ENCODE assay signal across 11 mouse cellular contexts in genomic region chr1:164453739-164454138, GRCm38 (mm10). TPM values are rescaled to one million over a fixed set of nuclear protein-coding genes. Genes with fewer than 3 reads are reported as not detected.
DNase-seq lines count a peak whose midpoint lies in the region; ATAC-seq lines count a peak whose summit lies in the region.
"Had no signal": no experiment of that assay in that cellular context is flagged by ENCODE, and none has a peak within 500 bp of the region (broad histone marks: within the 10 kb centered on the region; RNA-seq: fewer than 3 reads in every experiment).

No protein-coding gene starts in this region.

- no peak for DNase-seq in heart, postnatal 10 days
- DNase-seq in midbrain, embryonic 11.5 days (ENCODE audit: low spot score, missing footprints) = peak; percentile 60
- DNase-seq in midbrain, embryonic 10.5 days (ENCODE audit: low spot score) = no peak
- no peak for DNase-seq in midbrain, embryonic 14.5 days
- DNase-seq in thymus, postnatal 14 days = peak; percentile 85
- DNase-seq in lung, postnatal 36 days = no peak
- no peak for DNase-seq in MN1 (ENCODE audit: low spot score)
- DNase-seq: adrenal gland, postnatal 25 days had no signal

- H3K4me2 ChIP-seq in heart, embryonic 11.5 days = peak overlapping the region; percentile 80
- no peak overlapping the region for H3K4me2 ChIP-seq in midbrain, embryonic 11.5 days
- peak overlapping the region; percentile 61 for H3K4me2 ChIP-seq in midbrain, embryonic 14.5 days (ENCODE audit: low read length)
- H3K4me2 ChIP-seq: limb, embryonic 15.5 days had no signal

- H3K9ac ChIP-seq in heart, embryonic 11.5 days (ENCODE audit: low read depth, low read length) = no peak overlapping the region
- H3K9ac ChIP-seq in midbrain, embryonic 11.5 days (ENCODE audit: low read length) = no peak overlapping the region
- no peak overlapping the region for H3K9ac ChIP-seq in midbrain, embryonic 14.5 days (replicated peaks; ENCODE audit: low read length)
- H3K9ac ChIP-seq: embryonic facial prominence, embryonic 13.5 days; limb, embryonic 15.5 days had no signal

- peaks cover 12% of the 10 kb centered on the region for H3K36me3 ChIP-seq in heart, embryonic 11.5 days (ENCODE audit: control insufficient read depth, insufficient read depth, low read length)
- H3K36me3 ChIP-seq in midbrain, embryonic 11.5 days (ENCODE audit: control insufficient read depth, insufficient read depth, low read length) = peaks cover 7% of the 10 kb centered on the region; the same call in 1 of the 2 replicates
- H3K36me3 ChIP-seq in midbrain, embryonic 10.5 days = peaks cover 43% of the 10 kb centered on the region
- H3K36me3 ChIP-seq in midbrain, embryonic 14.5 days (ENCODE audit: control insufficient read depth, insufficient read depth, low read length) = peaks cover 45% of the 10 kb centered on the region
- H3K36me3 ChIP-seq: limb, embryonic 15.5 days had no signal

- no peak overlapping the region for H3K27ac ChIP-seq in heart, embryonic 11.5 days (ENCODE audit: low read depth, low read length)
- H3K27ac ChIP-seq in midbrain, embryonic 11.5 days (ENCODE audit: low read depth, low read length) = no peak overlapping the region
- H3K27ac ChIP-seq in midbrain, embryonic 10.5 days (replicated peaks) = no peak overlapping the region
- no peak overlapping the region for H3K27ac ChIP-seq in midbrain, embryonic 14.5 days (replicated peaks; ENCODE audit: low read depth, low read length)
- H3K27ac ChIP-seq: embryonic facial prominence, embryonic 13.5 days; limb, embryonic 15.5 days had no signal

- no peaks in the 10 kb centered on the region for H3K9me3 ChIP-seq in heart, embryonic 11.5 days (replicated peaks; ENCODE audit: control insufficient read depth, low read length)
- no peaks in the 10 kb centered on the region for H3K9me3 ChIP-seq in midbrain, embryonic 11.5 days (ENCODE audit: control insufficient read depth, low read length)
- no peaks in the 10 kb centered on the region for H3K9me3 ChIP-seq in midbrain, embryonic 10.5 days (replicated peaks)
- H3K9me3 ChIP-seq in midbrain, embryonic 14.5 days (ENCODE audit: control insufficient read depth, low read length) = no peaks in the 10 kb centered on the region
- H3K9me3 ChIP-seq: embryonic facial prominence, embryonic 13.5 days; limb, embryonic 15.5 days had no signal

- WGBS in heart, embryonic 11.5 days (ENCODE audit: insufficient replicate concordance) = 76% methylated on average over 5 of the region's 5 CpGs
- 87% methylated on average over 5 of the region's 5 CpGs for WGBS in midbrain, embryonic 11.5 days
- WGBS in midbrain, embryonic 10.5 days = 93% methylated on average over 5 of the region's 5 CpGs
- WGBS in midbrain, embryonic 14.5 days = 85% methylated on average over 5 of the region's 5 CpGs

- peaks cover 5% of the 10 kb centered on the region for H3K27me3 ChIP-seq in heart, embryonic 11.5 days (ENCODE audit: control insufficient read depth, insufficient read depth, low read length)
- H3K27me3 ChIP-seq in midbrain, embryonic 11.5 days (ENCODE audit: control insufficient read depth, insufficient read depth, low read length) = peaks cover 2% of the 10 kb centered on the region; the same call in 1 of the 2 replicates
- peaks cover 30% of the 10 kb centered on the region for H3K27me3 ChIP-seq in midbrain, embryonic 10.5 days (ENCODE audit: low read depth, poor library complexity, severe bottlenecking)
- no peaks in the 10 kb centered on the region for H3K27me3 ChIP-seq in midbrain, embryonic 14.5 days (ENCODE audit: control insufficient read depth, insufficient read depth, low read length)

- intact Hi-C loops in heart, postnatal 10 days (cut with DNase I) = loop anchor here (2.0 to 5.0 kb wide), 2 partner anchors 309 to 447 kb away; no protein-coding TSS in a partner anchor

- H3K4me3 ChIP-seq in heart, embryonic 11.5 days (ENCODE audit: low read depth, low read length) = peak overlapping the region; percentile 75
- H3K4me3 ChIP-seq in midbrain, embryonic 11.5 days (ENCODE audit: low read depth, low read length) = no peak overlapping the region
- no peak overlapping the region for H3K4me3 ChIP-seq in midbrain, embryonic 10.5 days
- H3K4me3 ChIP-seq in midbrain, embryonic 14.5 days (replicated peaks; ENCODE audit: low read depth, low read length) = no peak overlapping the region
- H3K4me3 ChIP-seq: embryonic facial prominence, embryonic 13.5 days had no signal

- peaks cover 44% of the 10 kb centered on the region for H3K4me1 ChIP-seq in heart, embryonic 11.5 days (ENCODE audit: control insufficient read depth, insufficient read depth, low read length)
- peaks cover 29% of the 10 kb centered on the region for H3K4me1 ChIP-seq in midbrain, embryonic 11.5 days (ENCODE audit: control insufficient read depth, insufficient read depth, low read length)
- H3K4me1 ChIP-seq in midbrain, embryonic 10.5 days = peaks cover 44% of the 10 kb centered on the region
- H3K4me1 ChIP-seq in midbrain, embryonic 14.5 days (ENCODE audit: control insufficient read depth, insufficient read depth, low read length) = peaks cover 21% of the 10 kb centered on the region

- ATAC-seq in heart, embryonic 11.5 days (replicated peaks; ENCODE audit: insufficient number of reproducible peaks, low FRiP score, low TSS enrichment) = no peak
- no peak for ATAC-seq in midbrain, embryonic 11.5 days (ENCODE audit: low FRiP score)
- ATAC-seq in midbrain, embryonic 14.5 days (ENCODE audit: low FRiP score, low TSS enrichment) = no peak

RNA-seq across cellular contexts. Expression of gene Atp1b1, which starts 4.4 kb away (rescaled TPM):
- polyA plus RNA-seq in heart, embryonic 11.5 days (2014; fragmentation: Nextera tagmentation; extraction: Ambion mirVana) = 235 and 350 TPM in 2 replicates
- 100 to 1,000 TPM; 429 to 462 TPM for total RNA-seq in heart, postnatal 10 days (2021)
- 35.5 and 36.7 TPM in 2 replicates for polyA plus RNA-seq in midbrain, embryonic 11.5 days (2014; fragmentation: Nextera tagmentation; extraction: Ambion mirVana)
- 18.7 and 26.8 TPM in 2 replicates for polyA plus RNA-seq in midbrain, embryonic 10.5 days (2016; fragmentation: Nextera tagmentation; extraction: Ambion mirVana)
- 133 and 164 TPM in 2 replicates for polyA plus RNA-seq in midbrain, embryonic 14.5 days (2014; fragmentation: Nextera tagmentation; extraction: Ambion mirVana)

Comparison
In these comparisons a context has a peak if more than half of its experiments do, and no peak if none do; other contexts are left out.
1. DNase-seq: peak in midbrain, embryonic 11.5 days (single experiment) and thymus, postnatal 14 days (single experiment); none in heart, postnatal 10 days (0 of 2), midbrain, embryonic 10.5 days (single experiment), midbrain, embryonic 14.5 days (single experiment), lung, postnatal 36 days (single experiment) and MN1 (single experiment).